In genomic region chr16:22107897-22108516, GRCm38 (mm10) we compare ENCODE assay signal across 9 mouse cellular contexts. TPM values are rescaled to one million over a fixed set of nuclear protein-coding genes. Genes with fewer than 3 reads are reported as not detected.
A peak's percentile ranks its signal among the peaks of the same experiment; 100 is the strongest.
DNase-seq lines count a peak whose midpoint lies in the region; ATAC-seq and TF ChIP-seq lines count a peak whose summit lies in the region.
"Had no signal": no experiment of that assay in that cellular context is flagged by ENCODE, and none has a peak within 500 bp of the region (broad histone marks: within the 10 kb centered on the region; RNA-seq: fewer than 3 reads in every experiment).

No protein-coding gene starts in this region.

- no peak for ATAC-seq in embryonic facial prominence, embryonic 14.5 days (ENCODE audit: low read depth)
- peak; percentile 74; the same call in 1 of the 2 replicates for ATAC-seq in megakaryocyte-erythroid progenitor cell, adult 5-6 weeks (replicated peaks; ENCODE audit: low FRiP score, low TSS enrichment, poor library complexity, severe bottlenecking)

- 60% methylated on average over 7 of the region's 7 CpGs for WGBS in embryonic facial prominence, embryonic 14.5 days
- WGBS in embryonic facial prominence, embryonic 10.5 days = 69% methylated on average over 7 of the region's 7 CpGs
- 23% methylated on average over 7 of the region's 7 CpGs for WGBS in heart, adult 2 months

- H3K79me2 ChIP-seq in heart, adult 2 months (replicated peaks; ENCODE audit: control insufficient read depth, insufficient read depth, low read length) = no peaks in the 10 kb centered on the region

- no peak overlapping the region for H3K9ac ChIP-seq in embryonic facial prominence, embryonic 14.5 days (ENCODE audit: low read depth, low read length)
- H3K9ac ChIP-seq in heart, adult 2 months (ENCODE audit: low read depth, low read length) = no peak overlapping the region
- H3K9ac ChIP-seq: hindbrain, embryonic 15.5 days had no signal

- H3K4me1 ChIP-seq in embryonic facial prominence, embryonic 14.5 days (ENCODE audit: control insufficient read depth, insufficient read depth, low read length) = no peaks in the 10 kb centered on the region
- H3K4me1 ChIP-seq in embryonic facial prominence, embryonic 10.5 days = peaks cover 30% of the 10 kb centered on the region
- H3K4me1 ChIP-seq in heart, adult 2 months (ENCODE audit: control insufficient read depth, insufficient read depth, low read length) = no peaks in the 10 kb centered on the region

- no peaks in the 10 kb centered on the region for H3K27me3 ChIP-seq in embryonic facial prominence, embryonic 14.5 days (replicated peaks; ENCODE audit: control insufficient read depth, insufficient read depth, low read length)
- no peaks in the 10 kb centered on the region for H3K27me3 ChIP-seq in embryonic facial prominence, embryonic 10.5 days (replicated peaks; ENCODE audit: low read depth, poor library complexity, severe bottlenecking)
- H3K27me3 ChIP-seq in heart, adult 2 months (ENCODE audit: control insufficient read depth, insufficient read depth, low read length) = no peaks in the 10 kb centered on the region
- H3K27me3 ChIP-seq: hindbrain, embryonic 15.5 days had no signal

- no peak overlapping the region for H3K4me3 ChIP-seq in embryonic facial prominence, embryonic 14.5 days (ENCODE audit: low read depth, low read length)
- H3K4me3 ChIP-seq in embryonic facial prominence, embryonic 10.5 days = no peak overlapping the region
- H3K4me3 ChIP-seq in heart, adult 2 months = no peak overlapping the region
- H3K4me3 ChIP-seq: hindbrain, embryonic 15.5 days had no signal

- H3K4me2 ChIP-seq in embryonic facial prominence, embryonic 14.5 days (ENCODE audit: low read depth, low read length) = no peak overlapping the region
- H3K4me2 ChIP-seq: hindbrain, embryonic 15.5 days had no signal

- DNase-seq in embryonic facial prominence, embryonic 14.5 days (ENCODE audit: low spot score) = peak; percentile 44
- DNase-seq in embryonic facial prominence, embryonic 10.5 days (ENCODE audit: low spot score) = no peak
- DNase-seq in B cell, adult 2 months = peak; percentile 36 to 40
- DNase-seq in c-Kit-positive CD71-positive TER-119-positive erythroid progenitor cells, embryonic 14.5 days (ENCODE audit: low spot score) = peak; percentile 14
- DNase-seq in heart, adult 2 months = peak; percentile 70 to 83
- DNase-seq in kidney, postnatal 4 days = peak; percentile 66 to 70
- DNase-seq in yolk sac, embryonic 10.5 days (ENCODE audit: low spot score) = peak; percentile 66

- H3K36me3 ChIP-seq in embryonic facial prominence, embryonic 14.5 days (ENCODE audit: control insufficient read depth, insufficient read depth, low read length) = no peaks in the 10 kb centered on the region
- peaks cover 14% of the 10 kb centered on the region; the same call in 1 of the 2 replicates for H3K36me3 ChIP-seq in embryonic facial prominence, embryonic 10.5 days (replicated peaks)
- no peaks in the 10 kb centered on the region for H3K36me3 ChIP-seq in heart, adult 2 months (ENCODE audit: control insufficient read depth, insufficient read depth, low read length)
- H3K36me3 ChIP-seq: hindbrain, embryonic 15.5 days had no signal

- TF ChIP-seq EP300 in heart, adult 2 months (IDR thresholded peaks at IDR 0.05; ENCODE audit: insufficient read depth, low read depth, low read length) = 0 out of 2 replicates have a peak, but pooled peaks have one; percentile 57

- H3K27ac ChIP-seq in embryonic facial prominence, embryonic 14.5 days (replicated peaks; ENCODE audit: low read depth, low read length) = no peak overlapping the region
- H3K27ac ChIP-seq in embryonic facial prominence, embryonic 10.5 days (replicated peaks) = no peak overlapping the region
- H3K27ac ChIP-seq in heart, adult 2 months = peak overlapping the region; percentile 53
- H3K27ac ChIP-seq: hindbrain, embryonic 15.5 days had no signal

- peak; percentile 62 for TF ChIP-seq CTCF in heart, adult 2 months (IDR thresholded peaks at IDR 0.05)

- no peak for TF ChIP-seq POLR2A in heart, adult 2 months (IDR thresholded peaks at IDR 0.05; ENCODE audit: insufficient read depth, low read depth, low read length)

- intact Hi-C loops in heart, adult 2 months (cut with DNase I) = loop anchor here (2.0 to 10.0 kb wide), 2 partner anchors 157 to 185 kb away; partner anchors contain the start of gene Tra2b

- H3K9me3 ChIP-seq in embryonic facial prominence, embryonic 14.5 days (ENCODE audit: control insufficient read depth, low read length) = no peaks in the 10 kb centered on the region
- no peaks in the 10 kb centered on the region for H3K9me3 ChIP-seq in embryonic facial prominence, embryonic 10.5 days
- H3K9me3 ChIP-seq: hindbrain, embryonic 15.5 days had no signal

RNA-seq across cellular contexts. Expression of gene Igf2bp2, which starts 55.1 kb away (rescaled TPM):
- 74.7 and 81.4 TPM in 2 replicates for polyA plus RNA-seq in embryonic facial prominence, embryonic 14.5 days (2014; fragmentation: Nextera tagmentation; extraction: Ambion mirVana)
- polyA plus RNA-seq in embryonic facial prominence, embryonic 10.5 days (2016; fragmentation: Nextera tagmentation; extraction: Ambion mirVana) = 174 and 198 TPM in 2 replicates
- 1 to 10 TPM; 5.3 to 7.4 TPM for total RNA-seq in heart, adult 2 months (2021)
- 1.5 and 3.5 TPM in 2 replicates for polyA plus RNA-seq in heart, adult 2 months (2012; rRNA removed)
- 1.5 TPM in 1 of 2 replicates, not detected in the other for total RNA-seq in megakaryocyte-erythroid progenitor cell, adult 5-6 weeks (2014; fragmentation: Nextera tagmentation)
- 1.0 and 1.2 TPM in 2 replicates for total RNA-seq in megakaryocyte-erythroid progenitor cell, adult 5-6 weeks (2017)

Comparison
In these comparisons a context has a peak if more than half of its experiments do, and no peak if none do; other contexts are left out.
1. RNA of gene Igf2bp2, which starts 55.1 kb away (polyA plus RNA-seq): 174 to 198 TPM in embryonic facial prominence, embryonic 10.5 days and 74.7 to 81.4 TPM in embryonic facial prominence, embryonic 14.5 days; 1.5 to 3.5 TPM in heart, adult 2 months; every median in the first group is over 10 times any median in the second.